Mouse (Mus musculus) lung, adult 10 weeks (tissue): ENCODE measurements around the gene Rnf32. TPM values are rescaled to one million over a fixed set of nuclear protein-coding genes. Genes with fewer than 3 reads are reported as not detected.

Experiments
- polyA plus RNA-seq: library from polyadenylated mRNA; stranded (reverse); fragments of 350-450 nt; fragmentation: Illumina TruSeq; extraction: RNeasy Lipid Tissue Mini Kit (QIAGEN cat#74804); gene quantifications from one replicate; pipeline ENCODE4 v1.2.3, GENCODE M21; 2014; ENCODE audit warnings: low read depth, low replicate concordance; ENCODE audit not compliant: insufficient read depth

The Rnf32 gene
- 3.8 TPM for polyA plus RNA-seq

DNA sequence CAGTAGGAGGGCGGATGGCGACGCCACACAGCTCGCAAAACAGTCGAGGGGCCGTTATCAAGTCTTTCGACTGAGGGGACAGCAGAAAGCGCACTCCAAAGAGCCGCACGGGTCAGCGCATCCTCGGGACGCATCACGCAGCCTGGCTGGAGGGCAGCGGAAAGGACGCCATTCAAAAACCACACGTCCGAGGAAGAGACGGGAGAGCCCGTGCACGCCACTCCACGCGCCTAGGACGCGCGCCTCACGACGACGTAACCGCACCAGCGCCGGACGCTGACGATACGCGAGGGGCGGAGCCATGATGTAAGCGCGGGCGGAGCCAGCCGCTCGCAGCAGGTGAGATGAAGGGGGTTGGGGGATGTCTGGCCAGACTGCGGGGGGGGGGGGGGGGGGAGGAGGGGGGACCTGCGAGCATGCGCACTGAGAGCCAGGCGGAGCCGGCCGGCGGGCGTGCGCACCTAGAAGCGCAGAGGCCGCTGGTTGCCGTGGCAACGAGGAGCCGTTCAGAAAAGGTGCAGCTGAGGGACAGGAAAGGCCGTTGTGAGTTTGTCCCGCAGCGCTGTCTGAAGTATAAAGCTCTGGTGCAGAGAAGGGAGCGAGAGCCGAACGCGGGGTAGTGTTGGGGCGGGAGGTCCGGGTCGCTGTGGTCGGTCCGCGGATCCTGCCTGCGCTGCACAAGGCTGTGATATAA is at the start of gene Rnf32:
TSS of gene Rnf32 (plus strand) at position 423 of the 694 bp plus-strand sequence.

Other genes starting within 250 kb of the Rnf32 start
- 4.5 TPM for gene Lmbr1, start 182.4 kb downstream of the Rnf32 start, polyA plus RNA-seq
- 15.0 TPM for gene Nom1, start 238.7 kb downstream of the Rnf32 start, polyA plus RNA-seq